Mouse (Mus musculus) intestine, embryonic 15.5 days (tissue): ENCODE data around the gene Srp9. TPM values are rescaled to one million over a fixed set of nuclear protein-coding genes. Genes with fewer than 3 reads are reported as not detected.

Experiments used
- ATAC-seq: fragments of 200-750 bp; cut with Nextera tagmentation; 2 replicates; pipeline ENCODE4 v1.8.0; 2017; ENCODE audit warnings: moderate TSS enrichment, moderate library complexity
- H3K27ac ChIP-seq: fragments of 300-500 bp; sonication (generic); 2 replicates; pipeline ENCODE4 v1.5.1; 2015; ENCODE audit warnings: mild to moderate bottlenecking, inconsistent platforms
- H3K27me3 ChIP-seq: fragments of 300-500 bp; sonication (generic); replicated peaks from 2 replicates; pipeline ENCODE4 v1.6.1; 2015; ENCODE audit warnings: inconsistent platforms
- H3K36me3 ChIP-seq: fragments of 300-500 bp; sonication (generic); 2 replicates; pipeline ENCODE4 v1.6.1; 2015; ENCODE audit warnings: inconsistent platforms
- H3K4me1 ChIP-seq: fragments of 300-500 bp; sonication (generic); replicated peaks from 2 replicates; pipeline ENCODE4 v1.6.1; 2015; ENCODE audit warnings: inconsistent platforms
- H3K4me2 ChIP-seq: fragments of 300-500 bp; sonication (generic); replicated peaks from 2 replicates; pipeline ENCODE4 v1.6.1; 2015; ENCODE audit warnings: mild to moderate bottlenecking, inconsistent platforms
- H3K4me3 ChIP-seq: fragments of 300-500 bp; sonication (generic); replicated peaks from 2 replicates; pipeline ENCODE4 v1.5.1; 2015; ENCODE audit warnings: inconsistent platforms
- H3K9ac ChIP-seq: fragments of 300-500 bp; sonication (generic); 2 replicates; pipeline ENCODE4 v1.6.1; 2015; ENCODE audit warnings: inconsistent platforms
- H3K9me3 ChIP-seq: fragments of 300-500 bp; sonication (generic); 2 replicates; pipeline ENCODE4 v1.6.1; 2016; ENCODE audit warnings: inconsistent platforms
- WGBS: fragments of 180-500 bp; shearing (Covaris S2); methylation state at CpG from one replicate; pipeline ENCODE4 v1.1.7; 2015; 5-methylcytosine and 5-hydroxymethylcytosine counted together
- polyA plus RNA-seq: library from polyadenylated mRNA; unstranded; fragments of >200 nt; fragmentation: Nextera tagmentation; extraction: Ambion mirVana; gene quantifications from 2 replicates; pipeline ENCODE4 v1.2.1, GENCODE M21; 2015

The Srp9 gene
- polyA plus RNA-seq, 1 experiment from 2014 or later = 173 TPM

GRCm38 (mm10) chr1:182092413-182092800 lies 32.1 kb upstream of the Srp9 start:
- Histone ChIP-seq H3K9ac (no peak overlapping the region; the same call in 1 of the 2 replicates), H3K4me2 (no peak overlapping the region), H3K36me3 (no peaks in the 10 kb centered on the region), H3K27ac (0 out of 2 replicates have a peak overlapping the region, but pooled peaks have one; percentile 33), H3K27me3 (no peaks in the 10 kb centered on the region), H3K4me3 (no peak overlapping the region), H3K4me1 (peaks cover 45% of the 10 kb centered on the region), H3K9me3 (no peaks in the 10 kb centered on the region)
- WGBS = 51% methylated on average over 5 of the region's 5 CpGs
- ATAC-seq = no peak

GRCm38 (mm10) chr1:182093407-182093806 lies 31.1 kb upstream of the Srp9 start:
- Histone ChIP-seq H3K9ac (no peak overlapping the region), H3K27me3 (no peaks in the 10 kb centered on the region), H3K4me1 (peaks cover 40% of the 10 kb centered on the region), H3K4me3 (no peak overlapping the region), H3K4me2 (no peak overlapping the region), H3K27ac (no peak overlapping the region), H3K9me3 (no peaks in the 10 kb centered on the region), H3K36me3 (no peaks in the 10 kb centered on the region)
- no peak for ATAC-seq
- WGBS = 83% methylated on average over 5 of the region's 5 CpGs

- 34% methylated on average over 15 of the region's 15 CpGs for WGBS
- Histone ChIP-seq H3K27ac (no peak overlapping the region), H3K4me1 (peaks cover 28% of the 10 kb centered on the region), H3K36me3 (no peaks in the 10 kb centered on the region), H3K4me2 (peak overlapping the region; percentile 33; the same call in 1 of the 2 replicates), H3K4me3 (no peak overlapping the region), H3K9me3 (no peaks in the 10 kb centered on the region), H3K27me3 (no peaks in the 10 kb centered on the region), H3K9ac (no peak overlapping the region)
- no peak for ATAC-seq
Observed at GRCm38 (mm10) chr1:182094473-182095136, 29.9 kb upstream of the Srp9 start.

- Histone ChIP-seq H3K9ac (no peak overlapping the region), H3K27ac (no peak overlapping the region), H3K4me2 (0 out of 2 replicates have a peak overlapping the region, but pooled peaks have one; percentile 7), H3K4me3 (no peak overlapping the region), H3K27me3 (no peaks in the 10 kb centered on the region), H3K36me3 (no peaks in the 10 kb centered on the region), H3K9me3 (no peaks in the 10 kb centered on the region), H3K4me1 (peaks cover 22% of the 10 kb centered on the region)
- WGBS = 22% methylated on average over 10 of the region's 10 CpGs
- ATAC-seq = no peak
Observed at GRCm38 (mm10) chr1:182095240-182095741, 29.2 kb upstream of the Srp9 start.

GRCm38 (mm10) chr1:182096707-182097106 lies 27.8 kb upstream of the Srp9 start:
- Histone ChIP-seq H3K4me1 (peaks cover 16% of the 10 kb centered on the region), H3K4me3 (no peak overlapping the region), H3K27me3 (no peaks in the 10 kb centered on the region), H3K9me3 (no peaks in the 10 kb centered on the region), H3K36me3 (no peaks in the 10 kb centered on the region), H3K4me2 (no peak overlapping the region), H3K27ac (no peak overlapping the region), H3K9ac (no peak overlapping the region)
- 66% methylated on average over 5 of the region's 5 CpGs for WGBS
- no peak for ATAC-seq

- Histone ChIP-seq H3K27ac (no peak overlapping the region), H3K4me1 (peaks cover 12% of the 10 kb centered on the region), H3K9ac (no peak overlapping the region), H3K4me2 (no peak overlapping the region), H3K27me3 (no peaks in the 10 kb centered on the region), H3K36me3 (no peaks in the 10 kb centered on the region), H3K9me3 (no peaks in the 10 kb centered on the region), H3K4me3 (no peak overlapping the region)
- WGBS = 32% methylated on average over 5 of the region's 5 CpGs
- no peak for ATAC-seq
Observed at GRCm38 (mm10) chr1:182099062-182099461, 25.5 kb upstream of the Srp9 start.

GRCm38 (mm10) chr1:182100403-182100802 lies 24.1 kb upstream of the Srp9 start:
- no peak overlapping the region for H3K27ac ChIP-seq
- WGBS = 66% methylated on average over 3 of the region's 3 CpGs

GRCm38 (mm10) chr1:182101468-182101867 lies 23.1 kb upstream of the Srp9 start:
- no peaks in the 10 kb centered on the region; the same call in 1 of the 2 replicates for H3K4me1 ChIP-seq
- no peak overlapping the region for H3K27ac ChIP-seq
- ATAC-seq = no peak
- H3K27me3 ChIP-seq = no peaks in the 10 kb centered on the region
- 73% methylated on average over 4 of the region's 4 CpGs for WGBS
- H3K36me3 ChIP-seq = no peaks in the 10 kb centered on the region
- H3K4me2 ChIP-seq = no peak overlapping the region
- no peaks in the 10 kb centered on the region for H3K9me3 ChIP-seq
- H3K4me3 ChIP-seq = no peak overlapping the region
- H3K9ac ChIP-seq = no peak overlapping the region

More at GRCm38 (mm10) chr1:182100403-182100802, 24.1 kb upstream of the Srp9 start:
- Histone ChIP-seq H3K4me1 (peaks cover 1% of the 10 kb centered on the region; the same call in 1 of the 2 replicates), H3K36me3 (no peaks in the 10 kb centered on the region), H3K27me3 (no peaks in the 10 kb centered on the region), H3K4me2 (no peak overlapping the region), H3K9ac (no peak overlapping the region), H3K9me3 (no peaks in the 10 kb centered on the region), H3K4me3 (no peak overlapping the region)
- no peak for ATAC-seq

- Histone ChIP-seq H3K36me3 (no peaks in the 10 kb centered on the region), H3K9me3 (no peaks in the 10 kb centered on the region), H3K4me3 (no peak overlapping the region), H3K27me3 (no peaks in the 10 kb centered on the region), H3K4me2 (no peak overlapping the region), H3K27ac (no peak overlapping the region), H3K9ac (no peak overlapping the region), H3K4me1 (no peaks in the 10 kb centered on the region; the same call in 1 of the 2 replicates)
- ATAC-seq = no peak
Observed at GRCm38 (mm10) chr1:182102706-182103105, 21.8 kb upstream of the Srp9 start.

GRCm38 (mm10) chr1:182103436-182103835 lies 21.1 kb upstream of the Srp9 start:
- 85% methylated on average over 11 of the region's 11 CpGs for WGBS
- no peak for ATAC-seq
- Histone ChIP-seq H3K27me3 (no peaks in the 10 kb centered on the region), H3K27ac (no peak overlapping the region), H3K9me3 (no peaks in the 10 kb centered on the region), H3K4me3 (no peak overlapping the region), H3K9ac (no peak overlapping the region), H3K4me2 (no peak overlapping the region), H3K4me1 (no peaks in the 10 kb centered on the region; the same call in 1 of the 2 replicates), H3K36me3 (no peaks in the 10 kb centered on the region)

GRCm38 (mm10) chr1:182105023-182105422 lies 19.5 kb upstream of the Srp9 start:
- WGBS = 55% methylated on average over 3 of the region's 3 CpGs
- H3K9me3 ChIP-seq = no peaks in the 10 kb centered on the region
- ATAC-seq = no peak
- no peak overlapping the region for H3K27ac ChIP-seq
- no peaks in the 10 kb centered on the region for H3K27me3 ChIP-seq
- no peaks in the 10 kb centered on the region for H3K36me3 ChIP-seq
- H3K4me2 ChIP-seq = no peak overlapping the region
- no peak overlapping the region for H3K9ac ChIP-seq
- no peak overlapping the region for H3K4me3 ChIP-seq
- H3K4me1 ChIP-seq = no peaks in the 10 kb centered on the region

- Histone ChIP-seq H3K4me2 (no peak overlapping the region), H3K27me3 (no peaks in the 10 kb centered on the region), H3K4me3 (no peak overlapping the region), H3K9me3 (no peaks in the 10 kb centered on the region), H3K36me3 (no peaks in the 10 kb centered on the region), H3K4me1 (peaks cover 9% of the 10 kb centered on the region; the same call in 1 of the 2 replicates), H3K27ac (no peak overlapping the region), H3K9ac (no peak overlapping the region)
- WGBS = 77% methylated on average over 9 of the region's 9 CpGs
- no peak for ATAC-seq
Observed at GRCm38 (mm10) chr1:182107251-182107650, 17.3 kb upstream of the Srp9 start.
